Mouse (Mus musculus) heart, embryonic 11.5 days (tissue): Measurements from ENCODE around the gene Lamb3. TPM values are rescaled to one million over a fixed set of nuclear protein-coding genes. Genes with fewer than 3 reads are reported as not detected.

Experiments
- ATAC-seq: fragments of 200-750 bp; cut with Nextera tagmentation; replicated peaks from 2 replicates; pipeline ENCODE4 v1.8.0; 2017; ENCODE audit warnings: moderate library complexity; ENCODE audit not compliant: insufficient number of reproducible peaks, low FRiP score, low TSS enrichment
- H3K27ac ChIP-seq: fragments of 300-500 bp; sonication (generic); 2 replicates; pipeline ENCODE4 v1.5.1; 2014; ENCODE audit warnings: mild to moderate bottlenecking, low read depth, low read length
- H3K27me3 ChIP-seq: fragments of 300-500 bp; sonication (generic); 2 replicates; pipeline ENCODE4 v1.6.1; 2014; ENCODE audit warnings: mild to moderate bottlenecking, low read length, mixed read lengths; ENCODE audit not compliant: control insufficient read depth, insufficient read depth
- H3K36me3 ChIP-seq: fragments of 300-500 bp; sonication (generic); 2 replicates; pipeline ENCODE4 v1.6.1; 2014; ENCODE audit warnings: mild to moderate bottlenecking, low read length, moderate library complexity, mixed read lengths; ENCODE audit not compliant: control insufficient read depth, insufficient read depth
- H3K4me1 ChIP-seq: fragments of 300-500 bp; sonication (generic); 2 replicates; pipeline ENCODE4 v1.6.1; 2014; ENCODE audit warnings: low read length; ENCODE audit not compliant: control insufficient read depth, insufficient read depth
- H3K4me2 ChIP-seq: fragments of 300-500 bp; sonication (generic); 2 replicates; pipeline ENCODE4 v1.6.1; 2014; ENCODE audit warnings: mild to moderate bottlenecking, moderate library complexity
- H3K4me3 ChIP-seq: fragments of 300-500 bp; sonication (generic); 2 replicates; pipeline ENCODE4 v1.5.1; 2014; ENCODE audit warnings: low read depth, low read length
- H3K9ac ChIP-seq: fragments of 300-500 bp; sonication (generic); 2 replicates; pipeline ENCODE4 v1.6.1; 2014; ENCODE audit warnings: mild to moderate bottlenecking, low read depth, low read length, moderate library complexity
- H3K9me3 ChIP-seq: fragments of 300-500 bp; sonication (generic); replicated peaks from 2 replicates; pipeline ENCODE4 v1.6.1; 2016; ENCODE audit warnings: low read length; ENCODE audit not compliant: control insufficient read depth
- WGBS: fragments of 180-500 bp; shearing (Covaris S2); extraction: QIAGEN DNeasy Blood & Tissue Kit; methylation state at CpG from one replicate; pipeline ENCODE4 v1.1.7; 2014; ENCODE audit not compliant: insufficient replicate concordance; 5-methylcytosine and 5-hydroxymethylcytosine counted together
- polyA plus RNA-seq: library from polyadenylated mRNA; unstranded; fragments of >200 nt; fragmentation: Nextera tagmentation; extraction: Ambion mirVana; gene quantifications from 2 replicates; pipeline ENCODE4 v1.2.1, GENCODE M21; 2014

Lamb3 gene
- 0.64 and 1.2 TPM in 2 replicates for polyA plus RNA-seq

GRCm38 (mm10) chr1:193207503-193207902 is at the start of gene Lamb3:
Gene Lamb3 (plus strand): TSS chr1:193207699.
- Histone ChIP-seq H3K27me3 (no peaks in the 10 kb centered on the region), H3K4me2 (no peak within 1 kb of the TSS), H3K9me3 (no peaks in the 10 kb centered on the region), H3K36me3 (no peaks in the 10 kb centered on the region), H3K9ac (no peak within 1 kb of the TSS), H3K4me3 (no peak within 1 kb of the TSS), H3K4me1 (no peaks in the 10 kb centered on the region), H3K27ac (no peak within 1 kb of the TSS)
- ATAC-seq = no peak
- WGBS = 76% methylated on average over 3 of the region's 3 CpGs

- Histone ChIP-seq H3K9me3 (no peaks in the 10 kb centered on the region), H3K27ac (no peak overlapping the region), H3K4me1 (peaks cover 5% of the 10 kb centered on the region; the same call in 1 of the 2 replicates), H3K36me3 (no peaks in the 10 kb centered on the region), H3K27me3 (peaks cover 6% of the 10 kb centered on the region), H3K4me3 (no peak overlapping the region), H3K9ac (no peak overlapping the region), H3K4me2 (no peak overlapping the region)
- 28% methylated on average over 3 of the region's 3 CpGs for WGBS
- ATAC-seq = no peak
These were observed 48.3 kb upstream of the Lamb3 start for GRCm38 (mm10) chr1:193159163-193159562.

- no peaks in the 10 kb centered on the region for H3K9me3 ChIP-seq
- H3K4me1 ChIP-seq = peaks cover 5% of the 10 kb centered on the region; the same call in 1 of the 2 replicates
- no peak overlapping the region for H3K4me3 ChIP-seq
- WGBS = 39% methylated on average over 1 of the region's 1 CpGs
- no peak overlapping the region for H3K9ac ChIP-seq
- no peaks in the 10 kb centered on the region for H3K36me3 ChIP-seq
- 0 out of 2 replicates have a peak, but pooled peaks cover 5% of the 10 kb centered on the region for H3K27me3 ChIP-seq
- H3K27ac ChIP-seq = no peak overlapping the region
- H3K4me2 ChIP-seq = no peak overlapping the region
- ATAC-seq = no peak
These were observed 47.9 kb upstream of the Lamb3 start for GRCm38 (mm10) chr1:193159613-193160012.

- ATAC-seq = peak; percentile 58
- WGBS = 12% methylated on average over 18 of the region's 18 CpGs
- Histone ChIP-seq H3K9me3 (no peaks in the 10 kb centered on the region), H3K4me2 (peak overlapping the region; percentile 61), H3K4me1 (peaks cover 5% of the 10 kb centered on the region; the same call in 1 of the 2 replicates), H3K36me3 (no peaks in the 10 kb centered on the region), H3K27ac (no peak overlapping the region), H3K27me3 (0 out of 2 replicates have a peak, but pooled peaks cover 1% of the 10 kb centered on the region), H3K4me3 (peak overlapping the region; percentile 32), H3K9ac (peak overlapping the region; percentile 54)
These were observed 47.0 kb upstream of the Lamb3 start for GRCm38 (mm10) chr1:193160317-193161032.

- Histone ChIP-seq H3K4me3 (no peak within 1 kb of the TSS), H3K9me3 (no peaks in the 10 kb centered on the region), H3K27me3 (no peaks in the 10 kb centered on the region), H3K4me2 (no peak within 1 kb of the TSS), H3K4me1 (peaks cover 5% of the 10 kb centered on the region; the same call in 1 of the 2 replicates), H3K9ac (no peak within 1 kb of the TSS), H3K27ac (no peak within 1 kb of the TSS), H3K36me3 (no peaks in the 10 kb centered on the region)
- no peak for ATAC-seq
- 83% methylated on average over 3 of the region's 3 CpGs for WGBS
These were observed 39.8 kb upstream of the Lamb3 start, which contains the start of gene A130010J15Rik for GRCm38 (mm10) chr1:193167746-193168145. Gene A130010J15Rik (plus strand): TSS chr1:193168046.

GRCm38 (mm10) chr1:193169228-193169627 is 38.3 kb upstream of the Lamb3 start:
- peaks cover 10% of the 10 kb centered on the region for H3K4me1 ChIP-seq
- no peak overlapping the region for H3K9ac ChIP-seq
- 72% methylated on average over 7 of the region's 7 CpGs for WGBS
- no peak for ATAC-seq
- H3K4me2 ChIP-seq = no peak overlapping the region
- no peak overlapping the region for H3K27ac ChIP-seq
- no peaks in the 10 kb centered on the region for H3K9me3 ChIP-seq
- H3K36me3 ChIP-seq = no peaks in the 10 kb centered on the region
- H3K4me3 ChIP-seq = no peak overlapping the region
- no peaks in the 10 kb centered on the region for H3K27me3 ChIP-seq

- Histone ChIP-seq H3K36me3 (no peaks in the 10 kb centered on the region), H3K9me3 (no peaks in the 10 kb centered on the region), H3K9ac (no peak overlapping the region), H3K4me2 (no peak overlapping the region), H3K27me3 (no peaks in the 10 kb centered on the region), H3K27ac (no peak overlapping the region), H3K4me3 (no peak overlapping the region), H3K4me1 (peaks cover 12% of the 10 kb centered on the region)
- ATAC-seq = no peak
- WGBS = 80% methylated on average over 2 of the region's 2 CpGs
These were observed 37.6 kb upstream of the Lamb3 start for GRCm38 (mm10) chr1:193169856-193170255.

GRCm38 (mm10) chr1:193172991-193173809 is 34.3 kb upstream of the Lamb3 start:
- H3K36me3 ChIP-seq = no peaks in the 10 kb centered on the region
- no peaks in the 10 kb centered on the region for H3K9me3 ChIP-seq
- H3K4me3 ChIP-seq = peak overlapping the region; percentile 81
- peak; percentile 99 for ATAC-seq
- under 1% methylated on average over 48 of the region's 48 CpGs for WGBS
- H3K27me3 ChIP-seq = no peaks in the 10 kb centered on the region
- peak overlapping the region; percentile 85 for H3K27ac ChIP-seq
- peak overlapping the region; percentile 89 for H3K4me2 ChIP-seq
- H3K9ac ChIP-seq = peak overlapping the region; percentile 71
- H3K4me1 ChIP-seq = peaks cover 15% of the 10 kb centered on the region
